Mouse (Mus musculus) lung, embryonic 16.5 days (tissue): ENCODE measurements around the gene Sema5a. TPM values are rescaled to one million over a fixed set of nuclear protein-coding genes. Genes with fewer than 3 reads are reported as not detected.

Source experiments
- ATAC-seq: fragments of 200-750 bp; cut with Nextera tagmentation; 2 replicates; pipeline ENCODE4 v1.8.0; 2017; ENCODE audit warnings: low read depth, mild to moderate bottlenecking, moderate library complexity
- H3K27ac ChIP-seq: fragments of 300-500 bp; sonication (generic); 2 replicates; pipeline ENCODE4 v1.5.1; 2014; ENCODE audit warnings: mild to moderate bottlenecking, control low read depth, low read length
- H3K27me3 ChIP-seq: fragments of 300-500 bp; sonication (generic); 2 replicates; pipeline ENCODE4 v1.6.1; 2014; ENCODE audit warnings: low read depth, low read length, mixed read lengths; ENCODE audit not compliant: control insufficient read depth, insufficient read depth
- H3K36me3 ChIP-seq: fragments of 300-500 bp; sonication (generic); 2 replicates; pipeline ENCODE4 v1.6.1; 2014; ENCODE audit warnings: low read length; ENCODE audit not compliant: control insufficient read depth, insufficient read depth
- H3K4me1 ChIP-seq: fragments of 300-500 bp; sonication (generic); replicated peaks from 2 replicates; pipeline ENCODE4 v1.6.1; 2014; ENCODE audit warnings: low read length, mixed read lengths; ENCODE audit not compliant: control insufficient read depth, insufficient read depth
- H3K4me2 ChIP-seq: fragments of 300-500 bp; sonication (generic); 2 replicates; pipeline ENCODE4 v1.6.1; 2014; ENCODE audit warnings: low read depth, low read length, control low read depth
- H3K4me3 ChIP-seq: fragments of 300-500 bp; sonication (generic); 2 replicates; pipeline ENCODE4 v1.5.1; 2014; ENCODE audit warnings: mild to moderate bottlenecking, low read length, control low read depth
- H3K9ac ChIP-seq: fragments of 300-500 bp; sonication (generic); 2 replicates; pipeline ENCODE4 v1.6.1; 2014; ENCODE audit warnings: low read length, control low read depth
- H3K9me3 ChIP-seq: fragments of 300-500 bp; sonication (generic); 2 replicates; pipeline ENCODE4 v1.6.1; 2016; ENCODE audit warnings: low read length; ENCODE audit not compliant: control insufficient read depth
- WGBS: fragments of 180-500 bp; shearing (Covaris S2); extraction: QIAGEN DNeasy Blood & Tissue Kit; methylation state at CpG from one replicate; pipeline ENCODE4 v1.1.7; 2014; 5-methylcytosine and 5-hydroxymethylcytosine counted together
- polyA plus RNA-seq: library from polyadenylated mRNA; unstranded; fragments of >200 nt; fragmentation: Nextera tagmentation; extraction: Ambion mirVana; gene quantifications from 2 replicates; pipeline ENCODE4 v1.2.1, GENCODE M21; 2015

Sema5a gene
- polyA plus RNA-seq, 1 experiment from 2014 or later = 14.0 TPM

DNA sequence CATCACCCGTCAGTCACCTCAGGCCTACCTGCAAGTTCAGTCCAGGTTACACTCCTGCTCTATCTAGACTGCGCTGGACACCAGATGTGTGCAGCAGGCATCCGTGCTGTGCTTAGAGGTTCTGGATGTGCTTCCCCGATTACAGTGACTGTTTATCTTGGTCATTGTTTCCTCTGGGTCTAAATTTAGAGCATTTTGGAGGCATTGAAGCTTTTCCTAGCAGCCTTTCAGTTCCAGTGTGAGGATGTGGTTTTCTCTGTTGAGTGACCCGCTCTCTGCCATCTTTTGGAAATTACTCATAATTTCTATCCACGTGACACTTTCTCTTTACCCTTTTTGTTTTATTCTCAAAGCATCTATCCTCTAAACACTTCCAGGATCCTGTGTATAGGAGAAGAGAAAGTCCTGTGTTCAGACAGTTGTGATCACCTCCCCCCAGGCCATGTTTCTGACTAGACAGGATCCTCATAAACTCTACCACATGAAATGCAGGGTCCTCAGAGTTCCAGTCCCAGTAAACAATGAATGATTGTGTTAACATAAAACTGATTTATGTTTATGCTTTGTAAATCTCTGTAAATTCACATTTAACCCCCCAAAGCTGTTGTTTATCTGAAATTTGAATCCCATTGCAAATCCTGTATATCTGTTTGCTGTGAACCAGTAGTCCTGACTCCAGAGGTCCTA, 62.1 kb downstream of the Sema5a start:
- Histone ChIP-seq H3K4me2 (no peak overlapping the region), H3K27me3 (no peaks in the 10 kb centered on the region), H3K9me3 (no peaks in the 10 kb centered on the region), H3K4me1 (peaks cover 10% of the 10 kb centered on the region), H3K36me3 (no peaks in the 10 kb centered on the region), H3K4me3 (no peak overlapping the region), H3K27ac (peak overlapping the region; percentile 58), H3K9ac (no peak overlapping the region)
- 46% methylated on average over 6 of the region's 6 CpGs for whole genome bisulfite sequencing
- ATAC-seq = peak; percentile 51

DNA sequence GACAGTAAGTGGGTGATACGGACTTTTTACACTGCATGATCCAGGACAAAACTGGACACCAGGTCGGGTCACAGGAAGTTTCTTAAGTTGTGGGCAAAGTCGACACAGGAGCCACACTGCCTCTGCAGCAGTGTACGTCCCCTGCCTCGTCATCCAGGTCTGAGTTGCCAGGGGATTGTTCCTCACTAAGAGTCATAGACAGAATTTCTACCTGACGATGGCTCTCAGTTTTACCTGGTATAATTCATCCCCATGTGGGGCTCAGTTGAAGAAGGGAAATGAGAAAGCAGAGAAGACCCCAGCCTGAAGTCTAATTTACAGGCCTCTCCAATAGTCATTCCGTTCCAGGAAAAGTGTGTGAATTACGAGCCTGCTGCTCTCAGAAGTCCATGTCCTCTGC, 66.2 kb downstream of the Sema5a start:
- Histone ChIP-seq H3K9me3 (no peaks in the 10 kb centered on the region), H3K36me3 (no peaks in the 10 kb centered on the region), H3K4me3 (no peak overlapping the region), H3K4me1 (peaks cover 6% of the 10 kb centered on the region), H3K27me3 (no peaks in the 10 kb centered on the region), H3K4me2 (no peak overlapping the region), H3K27ac (no peak overlapping the region), H3K9ac (no peak overlapping the region)
- WGBS = 71% methylated on average over 8 of the region's 8 CpGs
- no peak for ATAC-seq

DNA sequence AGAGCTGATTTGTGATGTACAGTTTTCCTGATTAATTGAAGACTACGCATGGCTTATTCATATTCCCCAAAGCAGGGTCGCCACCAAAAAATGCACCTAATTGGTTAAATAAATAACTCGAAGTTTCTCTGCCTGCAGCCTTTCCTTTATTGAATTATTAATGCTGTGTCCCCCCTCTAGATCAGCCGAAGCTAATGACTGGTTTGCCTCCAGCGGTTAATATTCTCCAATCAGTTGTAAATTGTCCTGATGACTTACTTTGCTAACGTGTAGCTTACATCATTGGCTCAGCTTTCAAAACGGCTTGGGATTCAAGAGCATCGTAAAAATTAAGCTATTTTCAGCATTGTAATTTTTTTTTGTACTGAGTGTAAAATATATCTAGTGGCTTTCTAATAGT, 66.7 kb downstream of the Sema5a start:
- 82% methylated on average over 8 of the region's 8 CpGs for WGBS
- Histone ChIP-seq H3K4me3 (no peak overlapping the region), H3K27ac (no peak overlapping the region), H3K27me3 (no peaks in the 10 kb centered on the region), H3K9ac (no peak overlapping the region), H3K4me1 (peaks cover 6% of the 10 kb centered on the region), H3K4me2 (no peak overlapping the region), H3K9me3 (no peaks in the 10 kb centered on the region), H3K36me3 (no peaks in the 10 kb centered on the region)
- no peak for ATAC-seq

DNA sequence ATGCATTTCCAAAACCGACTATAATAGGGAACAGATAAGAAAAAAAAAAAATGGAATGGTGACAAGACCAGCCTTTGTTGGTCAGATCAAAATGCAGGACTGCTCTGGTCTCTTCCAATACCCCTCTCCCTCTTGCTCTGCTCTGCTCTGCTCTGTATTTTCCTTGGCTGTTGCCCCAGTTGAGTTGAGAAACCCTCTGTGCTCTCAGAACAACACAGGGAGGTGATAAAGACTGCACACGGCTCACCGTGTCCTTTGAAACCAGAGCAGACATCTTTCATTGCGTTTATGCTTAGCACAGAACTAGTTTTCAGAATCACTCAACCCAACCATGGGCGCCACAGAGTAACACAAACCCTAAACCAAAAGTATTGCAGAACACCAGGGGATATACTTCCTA, 72.5 kb downstream of the Sema5a start:
- Histone ChIP-seq H3K9ac (no peak overlapping the region), H3K27ac (no peak overlapping the region), H3K27me3 (no peaks in the 10 kb centered on the region), H3K4me3 (no peak overlapping the region), H3K4me2 (no peak overlapping the region), H3K36me3 (no peaks in the 10 kb centered on the region), H3K4me1 (no peaks in the 10 kb centered on the region), H3K9me3 (no peaks in the 10 kb centered on the region)
- ATAC-seq = 0 out of 2 replicates have a peak, but pooled peaks have one; percentile 51
- WGBS = 54% methylated on average over 5 of the region's 5 CpGs

DNA sequence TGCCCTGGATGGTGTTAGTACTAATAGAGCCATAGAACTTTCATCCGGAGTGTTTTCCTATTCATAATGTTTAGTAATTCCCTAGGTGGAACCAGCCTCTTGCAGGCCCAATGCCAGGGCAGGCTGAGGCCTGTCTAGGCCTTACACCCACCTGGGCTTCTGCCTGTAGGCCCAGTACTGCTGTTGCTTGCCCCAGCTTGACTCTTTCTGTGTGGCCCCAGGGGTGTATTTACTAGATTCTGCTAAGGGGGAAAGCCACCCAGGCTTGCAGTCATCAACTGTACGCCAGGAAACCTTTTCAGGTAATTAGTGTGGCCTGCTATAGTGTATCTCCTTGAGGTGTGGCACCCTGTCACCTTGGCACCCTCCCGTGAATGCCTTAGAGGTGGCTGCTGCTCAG, 76.1 kb downstream of the Sema5a start:
- Histone ChIP-seq H3K4me2 (no peak overlapping the region), H3K9me3 (no peaks in the 10 kb centered on the region), H3K27ac (no peak overlapping the region), H3K27me3 (no peaks in the 10 kb centered on the region), H3K4me3 (no peak overlapping the region), H3K9ac (no peak overlapping the region), H3K36me3 (no peaks in the 10 kb centered on the region), H3K4me1 (no peaks in the 10 kb centered on the region)
- no peak for ATAC-seq
- 91% methylated on average over 3 of the region's 3 CpGs for WGBS

DNA sequence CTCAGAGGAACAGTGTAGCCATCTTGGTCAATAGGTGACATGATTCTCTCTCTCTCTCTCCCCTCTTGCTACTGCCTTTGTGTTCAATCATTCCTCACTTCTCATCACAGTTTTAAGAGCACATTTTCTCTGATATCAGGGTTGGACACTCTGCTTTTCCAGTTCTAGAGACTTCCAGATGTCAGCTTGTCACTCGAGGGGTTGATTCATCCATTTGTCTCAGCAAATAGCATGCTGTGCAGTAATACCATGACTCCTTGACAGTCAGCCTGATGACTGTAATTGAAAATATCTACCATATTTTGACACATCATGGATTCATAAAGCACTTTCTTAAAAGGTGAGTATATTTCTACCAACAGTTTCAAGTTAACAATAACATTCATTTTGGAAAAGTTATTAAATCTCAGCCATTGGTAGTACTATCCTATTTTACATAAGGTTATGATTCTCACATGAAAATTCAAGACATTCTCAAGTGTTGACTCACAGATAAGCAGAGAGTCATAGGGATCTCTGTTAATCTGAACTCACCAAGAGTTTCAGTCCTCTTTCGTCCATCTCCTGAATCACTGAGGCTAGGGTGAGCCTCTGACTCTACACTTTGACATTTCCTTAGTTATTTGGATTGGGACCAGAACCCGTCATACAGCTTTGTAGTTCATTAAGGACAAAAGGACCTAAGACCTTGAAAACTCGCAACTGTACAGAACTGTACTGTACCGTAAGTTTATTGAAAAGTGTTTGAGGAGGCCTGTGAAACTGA, 78.0 kb downstream of the Sema5a start:
- H3K4me1 ChIP-seq = no peaks in the 10 kb centered on the region
- H3K9me3 ChIP-seq = no peaks in the 10 kb centered on the region
- no peak overlapping the region for H3K4me2 ChIP-seq
- no peaks in the 10 kb centered on the region for H3K36me3 ChIP-seq
- ATAC-seq = no peak
- no peak overlapping the region for H3K27ac ChIP-seq
- WGBS = 74% methylated on average over 5 of the region's 5 CpGs
- H3K4me3 ChIP-seq = no peak overlapping the region
- no peaks in the 10 kb centered on the region for H3K27me3 ChIP-seq
- no peak overlapping the region for H3K9ac ChIP-seq

DNA sequence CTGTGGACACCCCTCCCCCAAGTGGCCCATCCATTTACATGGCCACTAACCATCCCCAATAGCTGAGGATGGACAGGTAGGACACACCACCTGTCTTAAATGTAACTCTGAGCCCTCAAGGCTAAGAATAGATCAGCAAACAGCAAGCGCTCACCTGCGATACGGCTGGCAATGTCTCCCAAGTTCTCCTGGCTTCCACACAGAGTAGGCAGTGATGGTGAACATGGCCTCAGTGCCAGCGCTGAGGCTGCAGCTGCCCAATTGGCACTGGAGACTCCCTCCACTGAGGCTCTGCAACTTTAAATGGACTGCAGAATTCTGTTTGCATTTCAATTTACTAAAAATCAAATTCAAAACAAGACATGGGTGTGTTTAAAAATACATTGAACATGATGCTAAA, 78.6 kb downstream of the Sema5a start:
- 97% methylated on average over 4 of the region's 4 CpGs for WGBS
- Histone ChIP-seq H3K4me1 (no peaks in the 10 kb centered on the region), H3K36me3 (no peaks in the 10 kb centered on the region), H3K27me3 (no peaks in the 10 kb centered on the region), H3K27ac (no peak overlapping the region), H3K9ac (no peak overlapping the region), H3K4me3 (no peak overlapping the region), H3K9me3 (no peaks in the 10 kb centered on the region), H3K4me2 (no peak overlapping the region)
- no peak for ATAC-seq

DNA sequence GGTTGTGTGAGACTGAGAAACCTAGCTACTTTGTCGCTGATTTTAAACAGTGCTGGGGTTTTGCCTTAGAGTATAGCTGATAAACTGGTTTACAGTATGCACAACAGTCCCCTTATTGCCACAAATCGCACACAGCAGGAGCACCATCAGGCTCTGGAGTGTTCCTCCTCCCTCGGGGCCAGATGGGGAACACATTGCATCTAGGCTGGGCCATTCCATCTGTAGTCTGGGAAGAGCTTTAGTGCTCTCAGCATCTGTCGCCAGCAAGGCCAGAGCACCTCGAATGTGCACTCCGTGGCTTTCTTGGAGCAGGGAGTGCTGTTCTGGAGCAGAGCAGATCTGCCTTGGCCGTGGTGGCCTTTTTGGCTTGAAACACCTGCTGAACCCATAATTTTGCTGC, 79.5 kb downstream of the Sema5a start:
- Histone ChIP-seq H3K9me3 (no peaks in the 10 kb centered on the region), H3K4me3 (no peak overlapping the region), H3K9ac (no peak overlapping the region), H3K36me3 (no peaks in the 10 kb centered on the region), H3K27ac (no peak overlapping the region), H3K4me2 (no peak overlapping the region), H3K4me1 (no peaks in the 10 kb centered on the region), H3K27me3 (no peaks in the 10 kb centered on the region)
- ATAC-seq = no peak
- 65% methylated on average over 7 of the region's 7 CpGs for WGBS

DNA sequence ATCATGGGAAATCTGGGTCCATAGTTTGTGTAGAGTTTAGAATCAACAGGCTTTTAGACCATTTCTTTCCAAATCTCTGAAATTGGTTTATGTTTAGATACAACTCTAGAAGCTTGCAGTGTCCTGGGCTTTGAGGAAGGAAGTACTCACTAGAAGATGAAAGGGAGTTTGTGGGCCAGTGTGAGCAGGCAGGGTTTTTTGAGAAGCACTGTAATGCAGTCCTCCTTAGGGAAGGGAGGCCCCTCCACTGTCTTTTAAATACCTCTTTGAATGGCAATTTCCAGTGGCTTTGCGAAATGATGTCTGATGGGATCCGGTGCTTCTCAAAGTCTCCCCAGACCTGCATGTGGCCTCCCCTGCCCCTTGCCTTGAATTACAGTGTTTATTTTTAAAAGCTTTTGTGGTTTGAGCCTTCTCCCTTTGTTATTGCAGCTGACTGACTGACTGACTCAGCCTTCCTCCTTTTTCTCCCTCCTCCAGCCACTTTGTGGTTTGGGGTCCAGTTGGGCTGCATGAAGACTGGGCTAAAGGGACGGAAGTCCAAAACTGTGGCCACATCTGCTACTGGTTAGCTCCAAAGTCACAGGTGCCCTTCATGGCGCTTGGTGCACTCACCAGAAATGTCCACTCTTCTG, 83.9 kb downstream of the Sema5a start:
- no peak overlapping the region for H3K4me2 ChIP-seq
- H3K9ac ChIP-seq = no peak overlapping the region
- no peaks in the 10 kb centered on the region for H3K36me3 ChIP-seq
- H3K27ac ChIP-seq = no peak overlapping the region
- H3K27me3 ChIP-seq = no peaks in the 10 kb centered on the region
- no peak overlapping the region for H3K4me3 ChIP-seq
- 71% methylated on average over 4 of the region's 4 CpGs for WGBS
- H3K9me3 ChIP-seq = no peaks in the 10 kb centered on the region
- H3K4me1 ChIP-seq = no peaks in the 10 kb centered on the region
- ATAC-seq = no peak
